Mouse (Mus musculus) embryonic fibroblast, embryonic 13.5 days (primary cell): Measurements from ENCODE around the gene Pip4k2b.

Experiments
- CTCF ChIP-seq: IDR thresholded peaks from 2 replicates; pipeline ENCODE4 v1.5.1; 2011; ENCODE audit warnings: mild to moderate bottlenecking, control low read depth, low read length, moderate library complexity, borderline replicate concordance; ENCODE audit not compliant: insufficient read depth
- POLR2A ChIP-seq: IDR thresholded peaks from 2 replicates; pipeline ENCODE4 v1.6.1; 2011; ENCODE audit warnings: low read depth, mild to moderate bottlenecking, control low read depth, low read length, moderate library complexity

DNA sequence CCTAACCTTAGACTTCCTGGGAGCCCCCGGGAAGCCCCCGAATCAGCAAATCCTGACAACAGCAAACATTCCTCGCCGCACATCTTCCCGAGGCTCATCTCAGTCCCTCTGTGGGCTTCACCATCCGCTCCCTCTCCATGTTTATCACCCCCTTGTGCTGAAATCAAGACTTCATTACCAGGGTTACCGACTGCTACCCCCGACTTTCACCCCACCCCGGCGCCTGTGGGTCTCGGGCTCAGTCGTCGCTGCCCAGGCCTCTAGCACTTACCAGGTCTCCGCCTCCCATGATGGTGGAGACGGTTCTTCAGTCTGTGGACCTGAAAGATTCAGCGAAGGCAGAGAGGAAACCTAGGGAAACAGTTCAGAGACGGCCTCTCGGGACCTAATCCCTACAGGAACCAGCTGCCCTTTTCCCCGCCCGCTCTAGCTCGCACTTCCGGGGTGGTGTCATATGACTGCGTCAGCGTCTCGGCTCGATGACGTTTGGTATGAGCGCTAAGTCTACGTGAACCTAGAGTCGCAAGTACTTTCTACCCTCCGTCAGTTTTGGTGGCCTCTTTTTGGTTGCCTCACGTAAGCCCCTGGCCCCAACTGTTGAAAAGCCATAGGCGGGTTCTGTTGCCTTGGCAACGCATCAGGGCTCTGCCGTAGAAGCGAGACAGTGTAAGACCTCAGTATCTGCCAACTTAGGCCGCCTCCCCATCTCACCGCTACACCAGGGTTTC is 21.8 kb upstream of the Pip4k2b start, which contains the start of gene Cwc25:
- TF ChIP-seq CTCF (no peak), POLR2A (peak; percentile 88)
